Mouse (Mus musculus): ENCODE data around the gene Scaf11.
"Not testable (repeated sequence)": the region's sequence is repeated elsewhere in the genome, so short reads cannot be mapped to it uniquely, and the experiment has no call there.

Scaf11 gene

GRCm38 (mm10) chr15:96460730-96461540 is at the start of gene Scaf11:
Scaf11 (minus strand) TSS chr15:96460843.
- DNase-seq (ENCODE audit: low spot score) = peak; percentile 97

- peak; percentile 73 for DNase-seq (ENCODE audit: low spot score)
Measured at GRCm38 (mm10) chr15:96507097-96507840, 46.6 kb upstream of the Scaf11 start.

GRCm38 (mm10) chr15:96497646-96498045 is 37.0 kb upstream of the Scaf11 start:
- DNase-seq (ENCODE audit: low spot score) = no peak

GRCm38 (mm10) chr15:96494279-96494678 is 33.6 kb upstream of the Scaf11 start:
- DNase-seq (ENCODE audit: low spot score) = no peak

- no peak for DNase-seq (ENCODE audit: low spot score)
Measured at GRCm38 (mm10) chr15:96493573-96493972, 32.9 kb upstream of the Scaf11 start.

- not testable (repeated sequence) for DNase-seq (ENCODE audit: low spot score)
Measured at GRCm38 (mm10) chr15:96492919-96493318, 32.3 kb upstream of the Scaf11 start.

GRCm38 (mm10) chr15:96491861-96492641 is 31.4 kb upstream of the Scaf11 start:
- no peak for DNase-seq (ENCODE audit: low spot score)

GRCm38 (mm10) chr15:96491421-96491820 is 30.8 kb upstream of the Scaf11 start:
- DNase-seq (ENCODE audit: low spot score) = no peak

- DNase-seq (ENCODE audit: low spot score) = no peak
Measured at GRCm38 (mm10) chr15:96490123-96490522, 29.5 kb upstream of the Scaf11 start.

GRCm38 (mm10) chr15:96488941-96489786 is 28.5 kb upstream of the Scaf11 start:
- DNase-seq (ENCODE audit: low spot score) = peak; percentile 57

GRCm38 (mm10) chr15:96487066-96487698 is 26.5 kb upstream of the Scaf11 start:
- DNase-seq (ENCODE audit: low spot score) = no peak

GRCm38 (mm10) chr15:96480822-96481221 is 20.2 kb upstream of the Scaf11 start:
- no peak for DNase-seq (ENCODE audit: low spot score)

GRCm38 (mm10) chr15:96478006-96478405 is 17.4 kb upstream of the Scaf11 start:
- no peak for DNase-seq (ENCODE audit: low spot score)

- DNase-seq (ENCODE audit: low spot score) = peak; percentile 88
Measured at GRCm38 (mm10) chr15:96476359-96476758, 15.7 kb upstream of the Scaf11 start.

- no peak for DNase-seq (ENCODE audit: low spot score)
Measured at GRCm38 (mm10) chr15:96475571-96475972, 14.9 kb upstream of the Scaf11 start.

GRCm38 (mm10) chr15:96474325-96474955 is 13.8 kb upstream of the Scaf11 start:
- no peak for DNase-seq (ENCODE audit: low spot score)

GRCm38 (mm10) chr15:96473920-96474319 is 13.3 kb upstream of the Scaf11 start:
- no peak for DNase-seq (ENCODE audit: low spot score)

- no peak for DNase-seq (ENCODE audit: low spot score)
Measured at GRCm38 (mm10) chr15:96468316-96468715, 7.7 kb upstream of the Scaf11 start.

- no peak for DNase-seq (ENCODE audit: low spot score)
Measured at GRCm38 (mm10) chr15:96467844-96468243, 7.2 kb upstream of the Scaf11 start.

- DNase-seq (ENCODE audit: low spot score) = no peak
Measured at GRCm38 (mm10) chr15:96466362-96466903, 5.8 kb upstream of the Scaf11 start.
